Mouse (Mus musculus): Measurements from ENCODE around the gene Zfp777.

The Zfp777 gene

DNA sequence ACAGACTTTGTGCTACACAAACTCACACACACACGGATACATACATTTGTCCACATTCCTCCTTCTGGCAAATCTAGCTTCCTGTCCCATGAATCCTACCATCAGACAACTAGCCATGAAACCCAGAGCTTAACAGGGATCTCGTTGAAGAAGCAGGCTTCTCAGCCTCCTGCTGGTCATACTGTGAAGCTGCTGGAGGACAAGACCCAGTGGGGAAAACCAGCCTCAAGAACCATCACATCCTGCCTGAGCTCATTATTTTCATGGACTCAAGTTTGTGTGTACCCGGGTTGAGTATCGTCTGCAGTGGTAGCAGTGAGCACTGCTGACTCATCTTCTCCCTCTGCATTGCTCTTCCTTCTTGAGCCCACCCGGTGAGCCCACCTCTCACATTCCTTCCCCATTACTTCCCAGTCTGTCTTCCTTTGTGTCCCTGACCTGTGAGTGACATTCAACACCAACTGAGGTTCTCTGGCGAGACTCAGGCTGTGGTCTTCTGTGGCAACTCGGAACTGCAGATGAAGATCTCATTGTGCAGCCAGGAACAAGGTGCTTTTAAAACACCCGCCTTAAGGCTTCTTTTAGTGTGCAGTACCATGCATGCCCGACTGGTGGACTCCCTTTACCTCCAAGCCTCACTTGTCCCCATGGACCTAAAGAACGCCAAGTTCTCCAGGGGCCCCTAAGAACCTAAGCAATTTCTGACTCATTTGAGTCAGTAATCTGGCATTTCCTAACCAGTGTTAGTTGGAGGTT lies 22.6 kb downstream of the Zfp777 start:
- DNase-seq (ENCODE audit: low read depth, low spot score) = no peak

DNA sequence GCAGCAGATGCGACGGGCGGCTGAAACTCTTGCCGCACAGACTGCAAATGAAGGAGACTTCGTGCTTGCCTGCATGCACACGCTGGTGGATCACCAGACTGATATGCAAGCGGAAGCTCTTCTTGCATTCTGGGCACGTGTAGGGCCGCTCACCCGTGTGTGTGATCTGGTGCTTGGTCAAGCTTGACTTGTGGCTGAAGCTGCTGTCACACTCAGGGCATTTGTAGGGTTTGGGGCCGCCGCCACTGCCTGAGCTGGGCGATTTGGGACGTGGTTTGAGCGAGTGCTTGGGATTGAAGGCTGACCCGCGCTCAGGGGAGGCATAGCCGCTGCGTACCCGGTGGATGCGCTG lies 23.7 kb downstream of the Zfp777 start:
- no peak for DNase-seq (ENCODE audit: low read depth, low spot score)

DNA sequence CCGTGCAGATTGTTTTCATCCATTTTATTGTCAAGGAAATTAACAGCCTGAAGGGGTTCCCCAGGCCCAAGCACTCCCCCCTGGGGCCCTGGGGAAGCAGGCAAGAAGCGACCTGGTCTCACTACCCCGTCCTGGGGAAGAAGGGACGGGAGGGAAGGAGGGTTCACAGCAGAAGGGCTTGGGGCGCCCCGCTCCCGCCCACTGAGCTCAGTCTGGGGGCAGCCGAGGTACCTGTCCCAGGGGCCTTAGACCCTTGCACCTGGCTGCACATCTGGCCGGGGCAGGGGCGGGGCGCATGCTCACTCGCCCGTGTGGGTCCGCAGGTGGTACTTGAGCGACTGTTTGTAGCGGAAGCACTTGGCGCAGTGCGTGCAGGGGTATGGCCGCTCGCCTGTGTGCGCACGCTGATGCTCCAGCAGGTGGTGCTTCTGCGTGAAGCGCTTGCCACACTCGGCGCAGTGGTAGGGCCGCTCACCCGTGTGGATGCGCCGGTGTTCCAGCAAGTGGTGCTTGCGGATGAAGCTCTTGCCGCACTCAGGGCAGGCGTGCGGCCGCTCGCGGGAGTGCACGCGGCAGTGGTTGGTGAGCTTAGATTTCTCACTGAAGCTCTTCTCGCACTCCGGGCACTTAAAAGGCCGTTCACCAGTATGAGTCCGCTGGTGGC lies 24.2 kb downstream of the Zfp777 start:
- peak; percentile 67 for DNase-seq (ENCODE audit: low read depth, low spot score)

DNA sequence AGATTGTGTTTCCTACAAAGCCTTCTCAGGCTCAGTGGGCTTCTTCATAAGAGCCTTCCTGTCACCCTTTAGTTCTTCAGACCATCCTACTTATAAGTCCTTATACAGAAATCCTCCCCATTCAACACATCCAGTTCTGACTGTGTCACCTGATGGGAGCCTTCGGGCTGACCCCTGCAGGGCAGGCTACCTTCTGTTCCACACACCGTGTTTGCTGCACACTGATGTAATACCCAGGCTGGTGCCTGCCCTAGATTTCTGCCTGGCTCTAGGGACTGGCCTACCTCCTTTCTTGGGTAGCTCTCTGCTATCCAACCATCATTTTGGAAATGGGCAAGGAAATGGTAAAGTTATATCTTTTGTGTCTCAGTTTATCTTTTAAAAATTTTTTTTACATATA lies 26.0 kb downstream of the Zfp777 start:
- DNase-seq (ENCODE audit: low read depth, low spot score) = no peak

DNA sequence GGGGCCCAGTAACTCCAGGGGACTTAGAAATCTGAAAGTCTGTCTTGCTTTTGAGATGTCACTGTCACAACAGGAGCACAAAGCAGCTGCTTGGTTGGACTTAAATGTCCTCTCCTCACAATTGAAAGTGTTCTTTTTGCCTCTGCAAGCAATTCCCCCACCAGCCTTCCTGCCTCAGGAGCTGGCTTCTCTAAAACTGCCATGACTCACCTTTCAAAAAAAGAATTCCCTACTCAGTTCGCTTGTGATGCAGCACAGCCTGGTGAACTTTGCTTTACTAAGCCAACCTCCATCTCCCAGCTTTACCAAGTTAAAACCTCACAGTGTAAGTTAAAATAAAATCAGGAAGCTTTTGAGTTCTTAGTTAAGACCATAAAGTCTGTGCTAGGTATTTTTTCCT lies 27.0 kb downstream of the Zfp777 start:
- no peak for DNase-seq (ENCODE audit: low read depth, low spot score)

DNA sequence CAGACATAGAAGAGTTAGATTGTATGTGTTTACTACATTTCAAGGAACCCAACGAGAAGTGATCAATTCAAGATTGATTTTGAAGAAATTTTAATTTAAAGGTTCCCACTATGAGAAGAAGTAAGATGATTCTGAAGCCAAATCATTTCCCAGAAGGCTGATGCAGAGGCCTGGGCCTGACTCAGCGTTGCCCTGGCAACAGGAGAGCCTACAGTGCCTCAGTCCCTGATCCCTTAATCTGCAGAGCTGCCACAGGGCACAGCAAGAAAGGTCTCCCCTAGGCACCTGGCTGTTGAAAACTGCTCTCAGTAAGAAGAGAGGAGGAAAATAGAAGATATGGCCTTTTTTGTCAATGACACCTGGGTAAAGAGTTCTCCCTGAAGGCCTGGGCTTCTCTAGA lies 28.7 kb downstream of the Zfp777 start:
- no peak for DNase-seq (ENCODE audit: low read depth, low spot score)

DNA sequence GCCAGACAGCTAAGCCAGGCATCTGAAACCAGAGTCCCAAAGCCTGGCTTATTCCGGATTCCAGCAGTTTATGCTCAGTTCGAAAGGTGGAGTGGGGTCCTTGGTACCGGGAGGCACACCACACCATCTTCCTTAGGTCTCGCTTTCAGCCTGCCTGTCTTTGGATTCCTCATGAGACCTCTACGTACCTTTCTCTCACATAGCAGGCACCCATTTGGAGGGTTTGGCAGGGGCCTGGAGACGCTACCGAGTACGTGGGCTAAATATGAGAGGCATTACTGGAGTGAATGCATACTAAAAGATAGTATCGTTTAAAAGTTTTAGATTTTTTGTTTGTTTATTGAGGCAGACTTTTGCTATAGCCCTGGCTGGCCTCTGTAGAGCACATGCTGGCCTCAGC lies 31.9 kb downstream of the Zfp777 start:
- no peak for DNase-seq (ENCODE audit: low read depth, low spot score)

DNA sequence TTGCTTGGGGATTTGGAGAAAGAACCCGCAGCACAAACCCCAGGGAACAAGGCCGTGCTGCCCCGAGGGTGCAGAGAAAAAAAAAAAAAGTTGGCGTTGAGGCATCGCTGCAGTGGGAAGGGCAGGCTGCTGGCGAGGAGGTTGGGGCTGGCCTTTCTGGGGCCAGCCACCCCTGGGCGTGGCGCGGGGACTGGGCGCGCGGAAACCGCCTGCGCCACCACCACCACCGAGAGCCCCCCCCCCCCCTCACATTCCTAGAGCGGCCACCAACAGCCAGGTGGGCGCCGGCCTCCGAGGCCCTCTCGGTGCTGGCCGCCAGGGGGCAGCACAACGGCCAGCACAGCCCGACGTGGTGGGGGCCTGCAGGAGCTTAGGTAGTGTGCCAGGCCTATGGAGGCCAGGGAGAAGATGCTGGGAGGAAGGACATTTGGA lies 32.6 kb downstream of the Zfp777 start:
- peak; percentile 61 for DNase-seq (ENCODE audit: low read depth, low spot score)

DNA sequence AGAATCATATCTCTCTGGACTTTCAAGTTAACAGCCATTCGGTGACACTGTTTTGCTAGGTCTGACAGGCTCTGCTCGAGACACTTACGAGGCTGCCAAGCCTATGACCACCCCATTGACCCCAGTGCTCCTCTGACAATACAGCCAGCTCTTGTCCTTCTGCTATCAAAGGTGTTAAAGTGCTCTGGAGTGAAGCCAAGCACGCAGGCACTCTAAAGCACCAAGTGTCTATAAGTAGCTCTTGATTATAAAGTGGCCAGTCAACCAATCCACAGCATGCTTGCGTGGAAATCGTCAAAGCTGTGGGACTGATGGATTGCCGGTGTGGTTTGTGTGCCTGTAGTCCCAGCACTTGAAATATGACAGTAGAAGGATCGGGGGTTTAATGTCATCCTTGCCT lies 38.0 kb downstream of the Zfp777 start:
- DNase-seq (ENCODE audit: low read depth, low spot score) = no peak

DNA sequence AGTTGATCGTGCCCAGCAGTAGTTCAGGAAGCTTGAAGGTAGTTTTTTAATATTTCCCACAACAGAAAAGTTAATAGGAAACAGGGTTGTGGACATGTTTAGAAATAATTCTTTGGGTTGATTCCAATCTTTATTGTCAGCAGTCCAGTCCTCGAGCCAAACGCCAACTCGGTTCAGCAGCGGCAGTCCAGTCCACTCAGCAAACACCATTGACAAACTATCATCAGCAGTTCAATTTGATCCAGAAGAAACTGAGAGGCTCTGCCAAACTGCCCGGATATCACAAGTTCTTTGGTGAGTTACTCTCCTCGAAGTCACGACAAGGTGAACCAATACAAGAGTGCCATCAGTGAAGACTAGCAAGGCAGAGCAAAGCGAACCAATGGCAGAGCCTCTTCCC lies 53.0 kb downstream of the Zfp777 start:
- DNase-seq (ENCODE audit: low read depth, low spot score) = no peak

DNA sequence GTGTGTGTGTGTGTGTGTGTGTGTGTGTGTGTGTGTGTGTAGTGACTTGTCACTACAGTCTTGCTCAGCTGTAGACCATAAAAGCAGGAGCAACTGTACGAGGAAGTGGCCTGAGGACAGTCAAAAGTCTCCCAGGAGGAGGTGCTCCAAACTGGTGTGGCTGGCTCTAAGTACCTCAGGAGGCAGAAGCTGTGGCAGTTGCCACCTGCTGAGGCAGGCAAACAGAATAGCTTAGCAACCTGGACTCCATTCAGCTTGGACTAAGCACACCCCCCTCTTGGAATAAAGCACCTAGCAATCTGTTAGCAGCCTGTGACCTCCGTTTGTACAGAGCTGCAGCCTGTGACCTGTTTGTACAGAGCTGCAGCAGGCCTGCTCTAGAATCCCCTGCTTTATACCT lies 64.8 kb downstream of the Zfp777 start:
- DNase-seq (ENCODE audit: low read depth, low spot score) = no peak

DNA sequence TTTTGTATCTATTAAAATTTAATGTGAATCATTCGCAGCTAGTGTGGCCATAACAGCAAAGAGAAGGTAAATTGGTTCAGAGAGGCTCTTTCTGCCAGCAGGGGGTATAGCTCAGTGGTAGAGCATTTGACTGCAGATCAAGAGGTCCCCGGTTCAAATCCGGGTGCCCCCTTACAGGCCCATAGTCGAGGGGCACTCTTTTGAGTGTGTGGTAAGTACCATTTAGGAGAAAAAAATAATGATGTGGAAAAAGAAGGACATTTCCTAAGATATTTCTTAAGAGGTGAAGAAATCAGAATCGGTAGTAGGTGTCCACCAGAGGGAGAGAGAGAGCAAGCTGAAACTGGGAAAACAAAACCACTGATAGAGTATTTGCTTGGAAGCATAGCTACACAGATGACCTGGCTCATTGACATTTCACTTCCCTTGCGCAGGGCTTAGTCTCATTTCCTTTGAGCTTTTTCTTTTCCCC lies 69.8 kb downstream of the Zfp777 start:
- DNase-seq (ENCODE audit: low read depth, low spot score) = peak; percentile 70

DNA sequence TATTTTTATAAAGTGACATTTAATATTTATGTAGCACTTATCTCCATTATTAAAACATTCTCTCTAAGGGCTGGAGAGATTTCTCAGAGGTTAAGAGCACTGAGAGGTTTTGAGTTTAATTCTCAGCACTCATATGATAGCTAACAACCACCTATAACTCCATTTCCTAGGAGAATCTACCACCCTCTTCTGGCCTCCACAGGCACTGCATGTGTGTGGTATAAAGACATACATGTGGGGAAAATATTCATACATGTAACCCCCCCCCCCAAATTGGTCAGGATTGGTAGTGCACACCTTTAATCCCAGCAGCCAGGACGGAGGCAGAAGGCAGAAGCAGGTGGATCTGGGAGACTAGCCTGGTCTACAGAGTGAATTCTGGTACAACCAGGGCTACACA lies 74.1 kb downstream of the Zfp777 start:
- no peak for DNase-seq (ENCODE audit: low read depth, low spot score)
